Mouse (Mus musculus) ES-E14 (cell line): ENCODE data around the gene Gm13290.
"Not testable (repeated sequence)": the region's sequence is repeated elsewhere in the genome, so short reads cannot be mapped to it uniquely, and the experiment has no call there.

ENCODE experiments used
- CHD2 ChIP-seq: IDR thresholded peaks from 2 replicates; pipeline ENCODE4 v1.6.1; 2014; ENCODE audit warnings: mild to moderate bottlenecking, low read depth, low read length, inconsistent platforms
- HCFC1 ChIP-seq: IDR thresholded peaks from 2 replicates; pipeline ENCODE4 v1.6.1; 2012; ENCODE audit warnings: low read length, inconsistent platforms, borderline replicate concordance; ENCODE audit not compliant: insufficient read depth
- MAFK ChIP-seq: IDR thresholded peaks from 2 replicates; pipeline ENCODE4 v1.6.1; 2014; ENCODE audit warnings: mild to moderate bottlenecking, low read depth, low read length, inconsistent platforms; ENCODE audit not compliant: insufficient read depth
- ZC3H11A ChIP-seq: IDR thresholded peaks from 2 replicates; pipeline ENCODE4 v1.6.1; 2012; ENCODE audit warnings: low read depth, mild to moderate bottlenecking, inconsistent platforms, low read length, borderline replicate concordance
- ZNF384 ChIP-seq: IDR thresholded peaks from 2 replicates; pipeline ENCODE4 v1.6.1; 2012; ENCODE audit warnings: low read depth, low read length, inconsistent platforms

DNA sequence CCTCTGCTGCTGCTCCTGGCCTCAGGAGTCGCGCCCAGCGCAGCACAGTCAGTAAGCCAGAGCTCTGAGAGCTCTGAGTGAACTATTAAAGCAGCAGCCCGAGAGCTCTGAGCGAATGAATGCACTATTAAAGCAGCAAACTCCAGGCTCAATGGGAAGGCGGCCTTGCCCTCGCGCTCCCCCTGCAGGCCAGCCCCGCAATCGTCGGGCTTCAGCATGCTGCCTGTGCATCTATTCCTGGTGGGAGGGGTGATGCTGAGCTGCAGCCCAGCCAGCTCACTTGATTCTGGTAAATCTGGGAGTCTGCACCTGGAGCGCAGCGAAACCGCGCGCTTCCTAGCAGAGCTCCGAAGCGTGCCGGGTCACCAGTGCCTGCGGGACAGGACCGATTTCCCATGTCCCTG is 16.0 kb upstream of the Gm13290 start:
- TF ChIP-seq ZNF384, CHD2, MAFK, ZC3H11A, HCFC1: not testable (repeated sequence)
